Mouse (Mus musculus) midbrain, embryonic 11.5 days (tissue): ENCODE results near the gene Cda. TPM values are rescaled to one million over a fixed set of nuclear protein-coding genes. Genes with fewer than 3 reads are reported as not detected.

Experiments used
- ATAC-seq: fragments of 200-750 bp; cut with Nextera tagmentation; 2 replicates; pipeline ENCODE4 v1.8.0; 2017; ENCODE audit warnings: moderate TSS enrichment, moderate library complexity; ENCODE audit not compliant: low FRiP score
- DNase-seq: peaks from one replicate; pipeline ENCODE4 v3.0.0; 2015; ENCODE audit warnings: low spot score; ENCODE audit errors: missing footprints
- H3K27ac ChIP-seq: fragments of 300-500 bp; sonication (generic); 2 replicates; pipeline ENCODE4 v1.5.1; 2014; ENCODE audit warnings: low read depth, low read length
- H3K27me3 ChIP-seq: fragments of 300-500 bp; sonication (generic); 2 replicates; pipeline ENCODE4 v1.6.1; 2014; ENCODE audit warnings: mild to moderate bottlenecking, low read length, moderate library complexity, mixed read lengths; ENCODE audit not compliant: control insufficient read depth, insufficient read depth
- H3K36me3 ChIP-seq: fragments of 300-500 bp; sonication (generic); 2 replicates; pipeline ENCODE4 v1.6.1; 2014; ENCODE audit warnings: mild to moderate bottlenecking, low read length, moderate library complexity, mixed read lengths; ENCODE audit not compliant: control insufficient read depth, insufficient read depth
- H3K4me1 ChIP-seq: fragments of 300-500 bp; sonication (generic); 2 replicates; pipeline ENCODE4 v1.6.1; 2014; ENCODE audit warnings: low read length; ENCODE audit not compliant: control insufficient read depth, insufficient read depth
- H3K4me2 ChIP-seq: fragments of 300-500 bp; sonication (generic); 2 replicates; pipeline ENCODE4 v1.6.1; 2014; ENCODE audit warnings: mild to moderate bottlenecking, moderate library complexity
- H3K4me3 ChIP-seq: fragments of 300-500 bp; sonication (generic); 2 replicates; pipeline ENCODE4 v1.5.1; 2014; ENCODE audit warnings: low read depth, low read length
- H3K9ac ChIP-seq: fragments of 300-500 bp; sonication (generic); 2 replicates; pipeline ENCODE4 v1.6.1; 2014; ENCODE audit warnings: low read length
- H3K9me3 ChIP-seq: fragments of 300-500 bp; sonication (generic); 2 replicates; pipeline ENCODE4 v1.6.1; 2016; ENCODE audit warnings: low read length; ENCODE audit not compliant: control insufficient read depth
- WGBS: fragments of 180-500 bp; shearing (Covaris S2); extraction: QIAGEN DNeasy Blood & Tissue Kit; methylation state at CpG from one replicate; pipeline ENCODE4 v1.1.7; 2014; 5-methylcytosine and 5-hydroxymethylcytosine counted together
- polyA plus RNA-seq: library from polyadenylated mRNA; unstranded; fragments of >200 nt; fragmentation: Nextera tagmentation; extraction: Ambion mirVana; gene quantifications from 2 replicates; pipeline ENCODE4 v1.2.1, GENCODE M21; 2014

Cda gene
- polyA plus RNA-seq, 1 experiment from 2014 or later: 2.0 TPM

GRCm38 (mm10) chr4:138395971-138396645, 28.3 kb upstream of the Cda start, which contains the start of gene Fam43b:
Gene Fam43b, minus strand, starts transcription at chr4:138396528.
- ATAC-seq (no peak), DNase-seq (peak; percentile 92)
- Histone ChIP-seq H3K36me3 (no peaks in the 10 kb centered on the region), H3K27me3 (peaks cover 55% of the 10 kb centered on the region), H3K4me3 (peak within 1 kb of the TSS; percentile 29), H3K4me1 (peaks cover 12% of the 10 kb centered on the region), H3K4me2 (peak within 1 kb of the TSS; percentile 43), H3K9ac (no peak within 1 kb of the TSS), H3K27ac (no peak within 1 kb of the TSS), H3K9me3 (no peaks in the 10 kb centered on the region)
- WGBS: 1% methylated on average over 46 of the region's 46 CpGs

- H3K9me3 ChIP-seq: no peaks in the 10 kb centered on the region
- H3K4me2 ChIP-seq: peak overlapping the region; percentile 43
- peaks cover 12% of the 10 kb centered on the region for H3K4me1 ChIP-seq
- H3K27ac ChIP-seq: no peak overlapping the region
- no peaks in the 10 kb centered on the region for H3K36me3 ChIP-seq
- ATAC-seq (no peak), DNase-seq (peak; percentile 92)
- peak overlapping the region; percentile 29 for H3K4me3 ChIP-seq
- H3K27me3 ChIP-seq: peaks cover 55% of the 10 kb centered on the region
- WGBS: under 1% methylated on average over 102 of the region's 103 CpGs
- H3K9ac ChIP-seq: no peak overlapping the region; the same call in 1 of the 2 replicates
Observed at GRCm38 (mm10) chr4:138395087-138395970, 27.5 kb upstream of the Cda start.

- DNase-seq (no peak), ATAC-seq (no peak)
- H3K27me3 ChIP-seq: peaks cover 52% of the 10 kb centered on the region
- WGBS: 60% methylated on average over 7 of the region's 7 CpGs
- H3K4me3 ChIP-seq: no peak overlapping the region
- no peak overlapping the region for H3K9ac ChIP-seq
- H3K36me3 ChIP-seq: no peaks in the 10 kb centered on the region
- H3K9me3 ChIP-seq: no peaks in the 10 kb centered on the region
- H3K27ac ChIP-seq: no peak overlapping the region
- H3K4me1 ChIP-seq: peaks cover 12% of the 10 kb centered on the region
- no peak overlapping the region for H3K4me2 ChIP-seq
Observed at GRCm38 (mm10) chr4:138393703-138394102, 25.9 kb upstream of the Cda start.

DNA sequence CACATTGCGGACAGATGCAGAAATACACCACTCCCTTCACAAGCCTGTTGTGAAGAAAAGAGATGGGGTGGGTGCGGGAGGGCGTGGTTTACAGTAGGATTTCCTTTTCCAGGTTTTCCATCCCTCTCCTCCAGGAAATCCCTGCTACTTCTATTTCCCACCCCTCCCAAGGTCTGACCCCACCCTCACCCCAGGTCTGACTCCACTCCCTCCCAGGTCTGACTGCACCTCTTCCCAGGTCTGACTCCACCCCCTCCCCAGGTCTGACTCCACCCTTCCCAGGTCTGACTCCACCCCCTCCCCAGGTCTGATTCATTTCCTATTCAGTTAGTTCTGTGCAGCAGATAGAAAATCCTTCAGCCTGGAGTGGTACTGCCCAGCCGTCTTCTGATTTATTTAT, 16.0 kb upstream of the Cda start:
- Histone ChIP-seq H3K9ac (no peak overlapping the region), H3K4me1 (peaks cover 7% of the 10 kb centered on the region), H3K27me3 (no peaks in the 10 kb centered on the region), H3K4me3 (no peak overlapping the region), H3K9me3 (no peaks in the 10 kb centered on the region), H3K4me2 (no peak overlapping the region), H3K36me3 (no peaks in the 10 kb centered on the region), H3K27ac (no peak overlapping the region)
- ATAC-seq: no peak
- no peak for DNase-seq
- WGBS: 45% methylated on average over 4 of the region's 4 CpGs

DNA sequence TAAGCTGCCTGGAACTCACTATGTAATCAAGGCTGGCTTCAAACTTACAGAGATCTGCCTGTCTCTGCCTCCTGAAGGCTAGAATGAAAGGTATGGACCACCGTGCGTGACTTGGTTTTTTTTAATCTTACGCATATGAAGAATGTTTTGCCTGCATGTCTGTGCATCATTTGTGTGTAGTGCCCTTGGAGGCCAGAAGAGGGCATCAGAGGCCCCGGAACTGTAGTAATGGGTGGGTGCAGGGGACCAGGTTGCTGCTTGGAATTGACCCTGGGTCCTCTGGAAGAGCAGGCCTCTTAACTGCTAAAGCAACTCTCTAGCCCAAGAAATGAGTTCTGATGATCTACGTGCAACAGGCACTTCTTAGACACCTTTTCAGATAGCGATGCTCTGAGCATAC, 14.7 kb upstream of the Cda start:
- 72% methylated on average over 6 of the region's 6 CpGs for WGBS
- H3K27me3 ChIP-seq: no peaks in the 10 kb centered on the region
- H3K4me2 ChIP-seq: no peak overlapping the region
- no peaks in the 10 kb centered on the region for H3K36me3 ChIP-seq
- no peak overlapping the region for H3K4me3 ChIP-seq
- H3K27ac ChIP-seq: no peak overlapping the region
- H3K9me3 ChIP-seq: no peaks in the 10 kb centered on the region
- ATAC-seq (no peak), DNase-seq (no peak)
- H3K4me1 ChIP-seq: peaks cover 7% of the 10 kb centered on the region
- no peak overlapping the region for H3K9ac ChIP-seq

DNA sequence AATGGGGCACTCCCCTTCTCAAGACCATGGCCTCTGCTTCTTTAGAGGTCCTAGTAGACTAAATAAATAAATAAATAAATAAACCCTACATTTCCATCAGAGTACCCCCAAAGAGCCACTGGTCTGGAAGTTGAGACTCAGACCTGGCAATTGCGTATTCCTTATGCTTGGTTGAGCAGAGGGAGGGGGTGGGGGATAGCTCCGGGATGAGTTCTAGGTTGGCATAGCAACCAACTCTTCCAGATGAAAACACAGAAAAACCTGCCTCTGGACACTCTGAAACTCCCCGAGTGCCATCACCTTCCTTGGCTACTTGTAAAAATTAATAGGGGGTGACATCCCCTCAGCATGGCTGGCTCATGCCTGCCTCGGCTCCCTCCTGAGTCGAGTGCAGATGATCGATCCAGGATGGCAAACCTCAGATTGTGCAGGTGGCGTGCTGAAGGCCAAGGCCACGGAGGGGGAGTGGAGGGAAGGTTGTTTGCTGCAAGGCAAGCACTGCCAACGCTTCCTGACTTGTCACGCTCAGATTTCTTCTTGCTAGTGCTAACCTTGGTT, 12.4 kb upstream of the Cda start:
- 33% methylated on average over 10 of the region's 10 CpGs for WGBS
- Histone ChIP-seq H3K27me3 (no peaks in the 10 kb centered on the region), H3K9ac (no peak overlapping the region), H3K4me1 (peaks cover 7% of the 10 kb centered on the region), H3K9me3 (no peaks in the 10 kb centered on the region), H3K36me3 (no peaks in the 10 kb centered on the region), H3K4me2 (no peak overlapping the region), H3K27ac (no peak overlapping the region), H3K4me3 (no peak overlapping the region)
- DNase-seq: no peak
- no peak; the same call in 1 of the 2 replicates for ATAC-seq

- H3K4me2 ChIP-seq: no peak overlapping the region
- no peaks in the 10 kb centered on the region for H3K36me3 ChIP-seq
- H3K27ac ChIP-seq: no peak overlapping the region
- DNase-seq (peak; percentile 90), ATAC-seq (peak; percentile 73; the same call in 1 of the 2 replicates)
- H3K9me3 ChIP-seq: no peaks in the 10 kb centered on the region
- no peak overlapping the region for H3K9ac ChIP-seq
- H3K4me1 ChIP-seq: peaks cover 7% of the 10 kb centered on the region
- no peaks in the 10 kb centered on the region for H3K27me3 ChIP-seq
- no peak overlapping the region for H3K4me3 ChIP-seq
- 56% methylated on average over 14 of the region's 14 CpGs for WGBS
Observed at GRCm38 (mm10) chr4:138379091-138379840, 11.5 kb upstream of the Cda start.

DNA sequence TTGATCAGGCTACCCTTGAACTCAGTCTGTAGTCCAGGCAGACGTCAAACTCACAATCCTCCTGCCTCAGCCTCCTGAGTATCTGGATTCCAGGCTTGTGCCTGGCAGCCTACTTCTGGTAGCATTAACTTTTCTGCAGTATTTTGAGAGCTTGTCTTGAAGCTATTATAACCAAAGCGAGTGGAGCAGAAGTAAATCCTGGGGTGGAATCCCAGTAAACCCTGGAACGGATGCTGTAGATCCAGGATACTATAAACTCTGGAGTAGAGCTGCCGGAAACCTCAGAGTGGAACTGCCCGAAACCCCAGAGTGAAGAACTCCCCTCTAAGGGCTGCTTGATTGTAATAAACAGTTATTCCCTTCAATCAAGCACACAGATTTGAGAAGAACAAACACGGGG, 9.7 kb upstream of the Cda start:
- Histone ChIP-seq H3K27ac (no peak overlapping the region), H3K9ac (no peak overlapping the region), H3K9me3 (no peaks in the 10 kb centered on the region), H3K4me3 (no peak overlapping the region), H3K27me3 (no peaks in the 10 kb centered on the region), H3K4me1 (peaks cover 7% of the 10 kb centered on the region), H3K4me2 (no peak overlapping the region), H3K36me3 (no peaks in the 10 kb centered on the region)
- DNase-seq: peak; percentile 98
- 60% methylated on average over 6 of the region's 6 CpGs for WGBS
- no peak for ATAC-seq
